Mouse (Mus musculus): ENCODE data around the gene Adh5.

Adh5 gene

GRCm38 (mm10) chr3:138503754-138504153, 60.9 kb downstream of the Adh5 start:
- DNase-seq (ENCODE audit: low read depth in 2 of 2, low spot score in 2 of 2): no peak

Data from CD8-positive naive resting alpha-beta T cell, adult 2 months (primary cell).